Mouse (Mus musculus): Measurements from ENCODE around the gene Bean1.

The Bean1 gene

DNA sequence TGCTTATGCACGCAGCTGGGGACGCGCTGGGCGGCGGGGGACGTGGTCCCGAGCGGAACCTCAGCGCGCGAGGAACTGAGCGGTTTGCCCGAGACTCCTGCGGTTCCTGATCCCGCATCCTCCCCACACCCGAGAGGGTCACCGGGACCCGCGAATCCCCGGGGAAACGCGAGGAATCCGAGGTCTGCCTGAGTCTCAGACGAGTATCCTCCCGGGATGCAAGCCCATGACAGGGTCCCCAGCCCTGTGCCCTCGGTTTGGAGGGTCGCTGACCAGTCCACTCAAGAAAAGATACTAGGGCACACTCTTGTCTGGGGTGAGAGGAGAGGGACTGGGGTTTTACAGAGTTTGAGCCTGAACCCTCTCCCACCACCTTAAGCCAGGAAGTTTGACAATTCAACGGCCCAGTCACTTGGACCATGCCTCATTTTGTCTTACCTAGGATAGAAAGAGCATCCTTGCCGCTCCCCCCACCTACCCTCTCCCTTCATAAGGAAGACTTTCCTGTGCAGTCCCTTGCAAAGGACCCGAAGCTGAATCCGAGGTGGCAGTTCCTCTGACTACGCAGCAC, 893 bp downstream of the Bean1 start:
- no peak for DNase-seq (ENCODE audit: low read depth, low spot score)

DNA sequence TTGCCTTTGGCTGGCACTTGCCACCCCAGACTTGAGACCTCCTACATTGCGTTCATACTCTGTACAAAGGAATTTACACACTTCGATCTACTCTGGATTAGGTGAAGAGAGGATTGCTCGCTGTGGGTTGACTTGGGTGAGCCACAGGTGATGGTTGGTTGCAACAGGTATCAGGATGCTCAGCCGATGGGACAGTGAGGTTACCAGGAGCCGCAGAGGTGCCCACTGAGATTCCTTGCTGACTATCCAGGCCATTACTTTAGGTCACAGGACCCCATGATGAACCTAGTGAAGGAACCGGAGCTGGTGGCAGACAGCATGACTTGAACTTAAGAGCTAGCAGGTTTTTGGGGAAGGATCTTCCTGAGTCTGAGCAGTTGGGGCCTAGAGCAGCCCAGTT, 2.2 kb downstream of the Bean1 start:
- no peak for DNase-seq (ENCODE audit: low read depth, low spot score)

GRCm38 (mm10) chr8:104175848-104176527, 5.7 kb downstream of the Bean1 start:
- DNase-seq (ENCODE audit: low read depth, low spot score) = no peak

DNA sequence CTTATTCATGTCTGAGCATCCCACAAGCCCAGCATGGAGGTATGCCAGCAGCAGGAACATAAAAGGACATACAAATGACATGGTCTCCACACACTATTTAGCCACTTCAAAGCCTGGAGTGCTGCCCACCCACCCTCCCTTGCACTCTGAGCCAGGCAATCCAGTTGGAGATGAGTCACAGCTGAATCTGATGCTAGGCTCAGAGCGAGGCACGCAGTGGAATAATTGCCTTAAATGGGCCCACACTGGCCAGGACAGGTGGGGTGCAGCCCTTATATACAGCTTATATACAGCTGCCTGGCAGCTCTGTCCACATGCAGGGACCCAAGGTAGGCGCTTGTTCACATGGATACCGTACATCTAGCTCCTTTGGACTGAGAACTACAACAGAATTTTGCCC, 6.8 kb downstream of the Bean1 start:
- no peak for DNase-seq (ENCODE audit: low read depth, low spot score)

- no peak for DNase-seq (ENCODE audit: low read depth, low spot score)
Measured at GRCm38 (mm10) chr8:104184905-104185304, 14.7 kb downstream of the Bean1 start.

- DNase-seq (ENCODE audit: low read depth, low spot score) = no peak
Measured at GRCm38 (mm10) chr8:104186827-104187226, 16.6 kb downstream of the Bean1 start.

DNA sequence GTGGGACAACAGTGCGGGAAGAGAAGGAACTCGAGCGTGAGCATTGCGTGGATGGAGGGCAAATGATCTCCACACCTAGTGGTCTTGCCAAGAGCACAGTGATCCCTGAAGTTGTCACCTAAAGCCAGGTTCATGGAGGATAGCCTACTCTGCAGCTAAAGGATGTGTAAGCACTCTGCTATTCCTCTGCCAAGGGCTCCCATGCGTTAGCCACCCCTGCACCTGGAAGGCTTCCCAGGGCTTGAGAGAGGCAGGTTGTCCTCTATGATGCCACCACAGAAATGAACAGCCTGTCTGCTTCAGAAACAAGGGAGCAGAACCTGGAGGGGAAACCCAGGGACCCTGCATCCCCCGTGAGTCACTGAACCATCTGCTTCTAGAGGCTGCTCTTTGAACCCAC, 17.4 kb downstream of the Bean1 start:
- no peak for DNase-seq (ENCODE audit: low read depth, low spot score)

- DNase-seq (ENCODE audit: low read depth, low spot score) = no peak
Measured at GRCm38 (mm10) chr8:104188459-104188858, 18.2 kb downstream of the Bean1 start.

DNA sequence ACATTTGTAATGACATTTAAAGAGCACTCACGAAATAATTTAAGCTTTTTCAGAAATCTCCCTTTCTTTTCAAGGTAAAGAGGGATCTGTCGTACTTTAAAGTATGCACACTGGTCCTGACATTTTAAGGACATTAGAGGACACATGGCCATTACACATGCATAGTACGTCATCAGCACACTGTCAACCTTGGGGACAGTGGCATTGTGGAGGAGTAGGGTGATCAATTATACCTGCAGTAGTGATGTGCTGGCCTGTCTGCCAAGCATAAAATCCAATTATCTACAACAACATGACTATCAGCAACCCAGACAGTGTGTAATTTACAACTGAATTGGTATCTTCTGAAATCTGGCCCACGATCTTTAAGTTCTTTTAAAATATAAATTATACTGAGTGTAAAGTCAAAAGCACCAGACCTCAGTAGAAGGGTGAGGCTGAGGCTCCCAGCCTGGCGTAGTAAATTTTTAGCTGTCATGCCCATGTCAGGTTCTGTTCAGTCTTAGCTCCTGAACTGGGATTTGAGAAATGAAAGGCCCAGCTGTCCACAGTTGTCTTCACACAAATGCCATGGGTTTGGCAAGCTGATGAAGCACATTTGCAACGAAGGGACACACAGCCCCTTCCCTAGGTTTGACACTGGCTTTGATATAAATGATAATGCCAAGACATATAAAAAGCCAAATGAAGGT, 20.7 kb downstream of the Bean1 start:
- no peak for DNase-seq (ENCODE audit: low read depth, low spot score)

DNA sequence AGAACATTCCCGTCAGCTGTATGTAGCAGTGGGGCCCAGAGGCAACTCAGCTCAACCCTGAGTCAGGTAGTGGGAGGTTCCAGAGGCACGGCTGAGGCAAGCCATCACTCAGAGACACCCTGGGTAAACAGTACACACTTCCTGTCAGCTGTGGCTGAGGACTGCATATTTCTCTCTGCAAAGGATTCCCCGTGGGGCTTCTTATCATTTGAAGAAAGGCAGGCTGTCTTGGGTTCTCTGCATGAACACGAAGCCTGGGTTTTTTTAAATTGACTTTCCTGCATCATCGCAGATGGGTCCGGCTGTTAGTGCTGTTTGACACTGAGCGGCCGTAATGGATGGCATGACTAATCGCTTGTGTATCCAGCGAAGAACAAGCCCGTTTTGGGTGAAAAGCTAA, 21.3 kb downstream of the Bean1 start:
- no peak for DNase-seq (ENCODE audit: low read depth, low spot score)

DNA sequence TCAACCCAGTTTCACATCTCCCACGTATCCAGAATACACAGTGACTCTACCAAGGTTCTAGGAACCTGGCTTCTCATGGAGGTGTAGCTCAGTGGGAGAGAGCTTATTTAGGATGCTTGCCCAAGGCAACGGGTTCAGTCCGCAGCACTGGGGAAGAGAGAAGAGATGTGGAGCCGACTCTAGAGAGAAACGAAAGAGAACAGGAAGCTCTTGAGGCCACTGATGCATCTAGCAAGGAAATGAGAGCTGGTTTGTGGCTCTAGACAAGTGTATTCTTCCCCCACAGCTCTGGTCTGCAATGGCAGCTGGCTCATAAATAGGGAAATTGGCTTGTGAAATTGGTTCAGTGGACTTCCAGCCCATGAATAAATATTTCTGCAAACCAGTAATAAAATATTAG, 29.6 kb downstream of the Bean1 start:
- DNase-seq (ENCODE audit: low read depth, low spot score) = no peak

DNA sequence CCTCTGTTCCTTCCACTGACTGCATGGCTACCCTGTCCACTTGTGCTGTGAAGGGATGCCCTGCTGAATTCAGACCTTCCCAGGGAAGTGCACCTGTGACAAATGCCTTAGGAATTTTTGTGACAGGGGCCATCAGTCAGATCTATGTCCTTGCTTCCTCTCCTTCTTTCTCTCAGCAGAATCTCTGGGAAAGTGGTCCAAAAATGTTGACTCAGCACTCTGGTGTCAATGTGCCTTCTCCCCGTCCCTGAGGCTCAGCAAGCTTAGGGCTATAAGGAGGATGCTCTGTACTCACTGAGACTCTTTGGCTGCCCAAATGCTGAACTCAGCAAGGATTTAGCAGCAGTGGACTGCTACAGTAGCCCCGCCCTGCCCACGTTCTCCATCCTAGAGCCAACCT, 31.4 kb downstream of the Bean1 start:
- no peak for DNase-seq (ENCODE audit: low read depth, low spot score)

DNA sequence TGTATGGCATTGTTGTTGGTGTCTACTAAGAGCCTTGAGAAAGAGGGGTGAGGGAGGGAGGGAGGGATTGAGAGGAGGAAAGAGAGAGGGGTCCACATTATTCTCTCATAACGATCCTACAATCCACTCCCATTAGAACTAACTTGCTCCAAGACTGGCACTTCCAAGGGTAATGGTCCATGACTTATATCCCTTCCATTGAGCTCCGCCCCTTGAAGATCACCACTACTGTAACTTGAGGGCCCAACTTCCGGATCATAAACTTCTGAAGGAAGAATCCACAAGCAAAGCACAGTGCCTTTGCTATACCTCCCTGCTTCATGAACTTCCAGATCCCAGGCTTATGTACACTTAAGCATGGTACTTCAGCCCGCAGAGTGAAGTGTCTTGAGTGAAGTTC, 32.1 kb downstream of the Bean1 start:
- DNase-seq (ENCODE audit: low read depth, low spot score) = no peak

DNA sequence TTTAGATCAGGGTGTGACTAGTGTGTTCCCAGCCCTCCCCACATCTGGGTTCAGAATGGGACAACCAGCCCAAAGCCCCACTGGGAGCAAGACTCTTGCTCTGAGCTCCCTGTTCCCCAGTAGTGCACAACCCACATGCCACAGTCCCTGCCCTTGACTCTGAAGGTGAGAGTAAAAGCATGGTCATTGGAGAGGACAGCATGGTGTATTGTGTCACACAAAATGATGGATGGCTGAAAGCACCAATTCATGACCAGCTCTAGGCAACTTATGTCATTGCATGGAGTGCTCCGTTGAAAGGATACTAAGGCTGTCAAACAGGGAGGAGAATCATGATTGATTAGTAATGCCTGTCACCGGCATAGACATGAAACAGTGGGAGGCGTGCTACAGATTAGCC, 35.0 kb downstream of the Bean1 start:
- no peak for DNase-seq (ENCODE audit: low read depth, low spot score)

GRCm38 (mm10) chr8:104217601-104218000, 47.4 kb downstream of the Bean1 start:
- no peak for DNase-seq (ENCODE audit: low read depth, low spot score)

GRCm38 (mm10) chr8:104219079-104219478, 48.8 kb downstream of the Bean1 start:
- no peak for DNase-seq (ENCODE audit: low read depth, low spot score)

- DNase-seq (ENCODE audit: low read depth, low spot score) = no peak
Measured at GRCm38 (mm10) chr8:104219806-104220205, 49.6 kb downstream of the Bean1 start.

DNA sequence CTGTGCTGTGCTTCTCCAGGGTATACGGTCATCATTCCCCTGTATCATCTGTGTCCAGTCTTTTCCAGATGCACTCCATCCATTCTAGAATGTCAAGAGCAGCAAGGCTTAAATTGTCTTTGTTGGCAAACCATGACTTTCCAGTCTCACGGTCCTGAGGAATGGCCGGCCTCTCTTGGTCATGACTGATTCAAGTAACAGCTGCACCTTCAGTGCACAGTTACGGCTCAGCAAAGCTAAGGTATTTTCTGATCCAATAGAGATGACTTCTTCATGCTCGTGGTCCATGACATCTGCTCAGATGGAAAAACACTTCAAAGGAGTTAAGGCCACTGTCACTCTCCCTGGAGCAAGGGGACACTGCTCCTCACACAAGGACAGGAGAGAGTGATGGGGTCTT, 56.8 kb downstream of the Bean1 start:
- DNase-seq (ENCODE audit: low read depth, low spot score) = no peak

GRCm38 (mm10) chr8:104230377-104230776, 60.1 kb downstream of the Bean1 start:
- no peak for DNase-seq (ENCODE audit: low read depth, low spot score)

DNA sequence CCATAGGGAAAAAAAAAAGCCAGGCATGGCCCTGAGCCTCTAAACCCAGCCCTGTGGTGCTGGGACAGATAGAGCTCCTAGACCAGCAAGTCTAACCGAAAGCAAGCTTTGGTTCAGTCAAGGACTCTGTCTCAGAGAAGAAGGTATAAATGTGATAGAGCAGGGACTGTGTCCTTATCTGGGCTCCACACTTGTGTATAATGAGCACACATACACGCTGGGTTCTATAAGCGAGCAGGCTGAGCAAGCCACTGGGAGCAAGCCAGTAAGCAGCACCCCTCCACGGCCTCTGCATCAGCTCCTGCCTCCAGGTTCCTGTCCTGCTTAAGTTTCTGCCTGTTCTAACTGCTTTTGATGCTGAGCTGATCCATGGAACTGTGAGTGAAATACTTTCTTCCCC, 61.8 kb downstream of the Bean1 start:
- no peak for DNase-seq (ENCODE audit: low read depth, low spot score)

DNA sequence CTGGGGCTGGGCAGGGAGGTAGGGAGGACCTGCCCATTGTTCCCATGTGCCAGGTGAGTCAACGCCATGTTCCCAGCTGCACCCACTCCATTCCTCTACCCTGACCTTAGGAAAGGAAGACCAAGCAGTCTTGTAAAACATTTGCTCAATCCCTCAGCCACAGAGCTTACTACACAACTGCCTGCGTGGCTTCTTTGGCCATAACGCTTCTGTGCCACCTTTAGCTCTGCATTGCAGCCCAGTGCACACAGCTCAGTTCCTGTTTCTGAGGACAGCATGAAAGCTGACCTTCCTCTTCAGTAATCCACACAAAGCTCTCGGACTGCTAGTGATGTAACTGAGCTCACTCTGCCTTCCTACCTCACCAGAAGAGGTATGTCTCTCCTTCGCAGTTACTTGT, 62.7 kb downstream of the Bean1 start:
- DNase-seq (ENCODE audit: low read depth, low spot score) = no peak

DNA sequence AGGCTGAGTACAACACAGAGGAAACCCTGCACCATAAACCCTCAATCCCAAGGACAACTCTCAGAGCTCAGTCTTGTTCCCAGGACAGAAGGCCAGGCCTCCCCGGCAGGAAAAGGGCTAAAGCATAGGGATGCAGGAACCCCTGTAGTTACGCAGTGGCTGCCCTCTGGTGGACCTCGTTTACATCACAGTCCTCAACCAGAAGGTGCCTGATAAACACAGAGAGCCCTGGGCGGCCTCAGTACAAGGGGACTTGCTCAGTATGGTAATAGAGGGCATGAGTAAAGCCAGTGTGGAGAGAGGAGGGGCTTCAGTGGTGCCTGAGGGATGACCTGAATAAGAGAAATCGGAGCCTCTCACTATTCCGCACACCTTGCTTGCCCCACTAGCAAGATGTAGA, 64.3 kb downstream of the Bean1 start:
- DNase-seq (ENCODE audit: low read depth, low spot score) = no peak

DNA sequence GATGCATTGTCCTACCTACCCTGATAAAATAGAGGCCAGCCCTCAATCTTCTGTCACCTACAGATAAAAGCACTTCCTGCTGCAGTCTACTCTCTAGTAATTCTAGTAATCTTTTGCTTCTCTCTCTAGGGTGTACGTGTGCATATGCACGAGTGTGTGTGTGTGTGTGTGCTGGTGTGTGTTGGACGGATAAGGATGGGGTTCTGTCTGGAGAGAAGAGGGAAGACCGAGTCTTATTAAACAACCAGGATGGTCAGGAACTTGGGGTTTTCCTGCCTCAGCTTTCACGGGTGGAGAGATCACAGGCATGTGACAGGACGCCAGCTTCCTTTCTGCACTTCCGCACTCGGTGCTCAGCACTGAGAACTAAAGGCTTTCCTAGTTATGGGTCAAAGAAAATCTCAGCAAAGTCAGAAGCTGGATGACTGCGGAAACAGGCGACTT, 69.2 kb downstream of the Bean1 start:
- DNase-seq (ENCODE audit: low read depth, low spot score) = no peak

All from brain, embryonic 18.5 days (tissue).